Mouse (Mus musculus) retina, adult 2 months (tissue): ENCODE results near the gene Nexn.

Experiments used
- DNase-seq: peaks from one replicate; pipeline ENCODE4 v3.0.0-alpha.2; 2012; ENCODE audit warnings: low read depth, low spot score

Nexn gene

GRCm38 (mm10) chr3:152278431-152278830 is 12.3 kb upstream of the Nexn start:
- no peak for DNase-seq

- no peak for DNase-seq
Observed at GRCm38 (mm10) chr3:152277912-152278311, 11.8 kb upstream of the Nexn start.

GRCm38 (mm10) chr3:152276935-152277334 is 10.8 kb upstream of the Nexn start:
- DNase-seq, result no peak

GRCm38 (mm10) chr3:152275008-152275407 is 8.9 kb upstream of the Nexn start:
- DNase-seq, result no peak

- DNase-seq, result no peak
Observed at GRCm38 (mm10) chr3:152272974-152273685, 7.0 kb upstream of the Nexn start.

GRCm38 (mm10) chr3:152271876-152272275 is 5.7 kb upstream of the Nexn start:
- DNase-seq, result no peak

- DNase-seq, result no peak
Observed at GRCm38 (mm10) chr3:152271071-152271710, 5.0 kb upstream of the Nexn start.

GRCm38 (mm10) chr3:152268099-152268498 is 1.9 kb upstream of the Nexn start:
- DNase-seq, result no peak

GRCm38 (mm10) chr3:152265351-152266035 is 657 bp downstream of the Nexn start:
- no peak for DNase-seq

- DNase-seq, result no peak
Observed at GRCm38 (mm10) chr3:152264830-152265229, 1.3 kb downstream of the Nexn start.

- DNase-seq, result no peak
Observed at GRCm38 (mm10) chr3:152264374-152264773, 1.8 kb downstream of the Nexn start.

- no peak for DNase-seq
Observed at GRCm38 (mm10) chr3:152261948-152262347, 4.2 kb downstream of the Nexn start.

- no peak for DNase-seq
Observed at GRCm38 (mm10) chr3:152261436-152261835, 4.7 kb downstream of the Nexn start.

- no peak for DNase-seq
Observed at GRCm38 (mm10) chr3:152260362-152260761, 5.8 kb downstream of the Nexn start.

GRCm38 (mm10) chr3:152259409-152259808 is 6.7 kb downstream of the Nexn start:
- peak; percentile 50 for DNase-seq

- DNase-seq, result no peak
Observed at GRCm38 (mm10) chr3:152257528-152257927, 8.6 kb downstream of the Nexn start.

GRCm38 (mm10) chr3:152250487-152250886 is 15.7 kb downstream of the Nexn start:
- no peak for DNase-seq

GRCm38 (mm10) chr3:152247708-152248107 is 18.4 kb downstream of the Nexn start:
- no peak for DNase-seq

GRCm38 (mm10) chr3:152245273-152245910 is 20.8 kb downstream of the Nexn start:
- no peak for DNase-seq

- DNase-seq, result no peak
Observed at GRCm38 (mm10) chr3:152243304-152243703, 22.8 kb downstream of the Nexn start.

- DNase-seq, result no peak
Observed at GRCm38 (mm10) chr3:152241098-152241497, 25.1 kb downstream of the Nexn start.

GRCm38 (mm10) chr3:152239592-152239991 is 26.6 kb downstream of the Nexn start:
- no peak for DNase-seq
